Mouse (Mus musculus): ENCODE results near the gene Sgcd. TPM values are rescaled to one million over a fixed set of nuclear protein-coding genes. Genes with fewer than 3 reads are reported as not detected.

The Sgcd gene
- polyA plus RNA-seq, 1 experiment = not detected

GRCm38 (mm10) chr11:47297805-47298340 is 690.9 kb downstream of the Sgcd start:
- Histone ChIP-seq H3K4me1 (ENCODE audit: control insufficient read depth, insufficient read depth, low read length) (no peaks in the 10 kb centered on the region), H3K27ac (ENCODE audit: insufficient read depth, low read depth, low read length) (no peak overlapping the region), H3K4me3 (ENCODE audit: insufficient read depth, low read depth, low read length) (no peak overlapping the region)
- no peak for TF ChIP-seq POLR2A (IDR thresholded peaks at IDR 0.05; ENCODE audit: insufficient read depth, low read depth, low read length)
- no peak for TF ChIP-seq CTCF (IDR thresholded peaks at IDR 0.05; ENCODE audit: insufficient read depth, low read depth, low read length)
- 98% methylated on average over 1 of the region's 1 CpGs for WGBS

GRCm38 (mm10) chr11:47294741-47295140 is 694.0 kb downstream of the Sgcd start:
- no peak overlapping the region for H3K4me3 ChIP-seq (ENCODE audit: insufficient read depth, low read depth, low read length)
- TF ChIP-seq POLR2A (IDR thresholded peaks at IDR 0.05; ENCODE audit: insufficient read depth, low read depth, low read length) = no peak
- no peak for TF ChIP-seq CTCF (IDR thresholded peaks at IDR 0.05; ENCODE audit: insufficient read depth, low read depth, low read length)

DNA sequence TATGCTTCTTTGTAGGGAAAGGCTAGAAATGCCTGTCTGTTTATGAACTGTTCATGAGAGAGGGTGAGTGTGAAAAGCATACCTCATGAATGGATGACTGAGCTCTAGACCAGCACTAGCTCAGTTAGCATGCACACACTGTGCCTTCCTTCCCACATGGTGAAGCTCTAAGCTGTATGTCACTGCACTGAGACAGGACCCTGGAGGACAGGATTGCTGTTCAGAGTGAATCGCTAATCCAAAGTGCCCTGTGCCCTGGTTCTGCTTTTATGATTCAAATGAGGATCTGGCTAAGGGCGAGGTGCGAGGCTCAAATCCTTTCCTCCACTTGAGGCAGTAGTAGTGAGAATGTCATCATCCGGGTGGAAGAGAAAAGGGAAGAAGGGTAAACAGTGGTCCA is 712.2 kb downstream of the Sgcd start:
- WGBS = 54% methylated on average over 4 of the region's 4 CpGs
- Histone ChIP-seq H3K27ac (ENCODE audit: insufficient read depth, low read depth, low read length) (no peak overlapping the region), H3K4me1 (ENCODE audit: control insufficient read depth, insufficient read depth, low read length) (no peaks in the 10 kb centered on the region), H3K4me3 (ENCODE audit: insufficient read depth, low read depth, low read length) (no peak overlapping the region)
- TF ChIP-seq POLR2A (IDR thresholded peaks at IDR 0.05; ENCODE audit: insufficient read depth, low read depth, low read length) (no peak), CTCF (IDR thresholded peaks at IDR 0.05; ENCODE audit: insufficient read depth, low read depth, low read length) (no peak)

More at GRCm38 (mm10) chr11:47294741-47295140, 694.0 kb downstream of the Sgcd start:
- H3K27ac ChIP-seq (ENCODE audit: insufficient read depth, low read depth, low read length) = no peak overlapping the region
- no peaks in the 10 kb centered on the region for H3K4me1 ChIP-seq (ENCODE audit: control insufficient read depth, insufficient read depth, low read length)
- 94% methylated on average over 1 of the region's 1 CpGs for WGBS

DNA sequence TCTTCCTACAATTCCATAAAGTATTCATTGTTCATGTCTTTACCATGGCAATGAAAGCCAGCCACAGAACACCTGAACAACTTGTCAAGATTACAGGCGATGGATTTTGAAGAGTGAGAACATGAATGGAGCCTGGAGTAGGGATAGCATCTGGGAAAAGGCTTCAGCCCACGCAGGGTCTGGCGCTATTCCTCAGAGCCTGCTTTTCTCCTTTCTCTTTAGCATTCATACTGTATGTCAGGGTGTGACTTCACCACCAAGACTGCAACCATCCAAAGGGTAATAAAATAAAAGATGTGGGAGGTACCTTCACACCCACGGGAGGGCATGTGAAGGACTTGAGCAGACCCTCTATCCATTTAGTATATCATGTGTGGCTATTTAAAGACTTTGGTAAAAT is 720.2 kb downstream of the Sgcd start:
- 84% methylated on average over 4 of the region's 4 CpGs for WGBS
- TF ChIP-seq CTCF (IDR thresholded peaks at IDR 0.05; ENCODE audit: insufficient read depth, low read depth, low read length) (no peak), POLR2A (IDR thresholded peaks at IDR 0.05; ENCODE audit: insufficient read depth, low read depth, low read length) (no peak)

DNA sequence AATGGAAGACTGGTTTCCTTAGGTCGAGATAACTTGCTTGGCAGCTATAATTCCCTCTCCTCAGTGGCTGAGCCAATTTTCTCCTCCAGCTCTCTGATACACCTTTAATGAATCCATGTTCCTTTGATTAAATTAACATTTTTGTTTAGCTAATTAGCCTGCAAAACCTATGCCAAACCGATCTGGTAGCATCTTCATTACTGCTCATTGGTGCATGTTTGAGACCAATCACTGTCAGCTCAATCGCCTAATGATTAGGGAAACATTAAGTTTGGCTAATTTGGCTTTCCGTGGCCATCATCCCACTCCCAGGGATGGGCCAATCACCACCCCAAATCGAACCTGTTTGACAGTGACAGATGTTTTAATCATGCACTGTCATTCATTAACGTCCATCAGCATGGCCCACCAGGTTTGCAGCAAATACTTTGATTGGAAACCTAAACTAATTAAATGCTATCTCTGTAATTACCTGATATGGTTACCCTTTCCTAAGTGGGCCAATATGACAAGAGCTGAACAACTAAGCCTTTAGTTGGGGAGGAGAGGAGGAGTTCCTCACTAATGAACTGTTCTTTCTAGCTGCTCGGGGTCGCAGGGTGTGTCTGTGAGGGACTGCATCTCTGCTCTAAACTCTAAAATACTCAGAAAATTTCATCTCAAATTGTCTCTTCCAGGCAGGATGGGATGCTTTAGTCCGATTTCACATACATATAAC is 724.3 kb downstream of the Sgcd start:
- Histone ChIP-seq H3K4me3 (ENCODE audit: insufficient read depth, low read depth, low read length) (no peak overlapping the region), H3K27ac (ENCODE audit: insufficient read depth, low read depth, low read length) (no peak overlapping the region), H3K4me1 (ENCODE audit: control insufficient read depth, insufficient read depth, low read length) (no peaks in the 10 kb centered on the region)
- TF ChIP-seq POLR2A (IDR thresholded peaks at IDR 0.05; ENCODE audit: insufficient read depth, low read depth, low read length) (no peak), CTCF (IDR thresholded peaks at IDR 0.05; ENCODE audit: insufficient read depth, low read depth, low read length) (no peak)
- WGBS = 67% methylated on average over 9 of the region's 9 CpGs

More for the DNA sequence above, 720.2 kb downstream of the Sgcd start:
- H3K4me1 ChIP-seq (ENCODE audit: control insufficient read depth, insufficient read depth, low read length) = no peaks in the 10 kb centered on the region
- H3K27ac ChIP-seq (ENCODE audit: insufficient read depth, low read depth, low read length) = no peak overlapping the region
- no peak overlapping the region for H3K4me3 ChIP-seq (ENCODE audit: insufficient read depth, low read depth, low read length)

DNA sequence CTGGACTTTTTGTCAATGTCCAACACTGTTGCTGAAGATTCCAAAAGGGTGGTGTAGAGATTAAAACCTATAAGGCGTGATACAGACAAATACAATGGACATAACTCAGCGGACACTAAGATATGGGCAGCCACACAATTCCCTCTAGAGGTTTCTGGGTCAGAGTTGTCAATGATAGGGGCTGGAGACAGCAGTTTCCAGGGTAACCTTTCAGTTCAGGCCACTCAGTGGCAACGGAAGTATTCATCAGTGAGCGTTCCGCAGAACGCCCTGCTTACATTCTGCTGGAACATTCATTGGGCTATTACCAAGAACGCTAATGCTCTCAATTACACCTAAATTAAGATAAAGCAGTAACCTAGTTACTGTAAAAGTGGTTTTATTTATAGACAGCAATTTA is 738.5 kb downstream of the Sgcd start:
- peaks cover 2% of the 10 kb centered on the region; the same call in 1 of the 2 replicates for H3K4me1 ChIP-seq (ENCODE audit: control insufficient read depth, insufficient read depth, low read length)
- H3K4me3 ChIP-seq (ENCODE audit: insufficient read depth, low read depth, low read length) = no peak overlapping the region
- 52% methylated on average over 7 of the region's 7 CpGs for WGBS
- no peak for TF ChIP-seq POLR2A (IDR thresholded peaks at IDR 0.05; ENCODE audit: insufficient read depth, low read depth, low read length)
- no peak for TF ChIP-seq CTCF (IDR thresholded peaks at IDR 0.05; ENCODE audit: insufficient read depth, low read depth, low read length)
- no peak overlapping the region for H3K27ac ChIP-seq (ENCODE audit: insufficient read depth, low read depth, low read length)

DNA sequence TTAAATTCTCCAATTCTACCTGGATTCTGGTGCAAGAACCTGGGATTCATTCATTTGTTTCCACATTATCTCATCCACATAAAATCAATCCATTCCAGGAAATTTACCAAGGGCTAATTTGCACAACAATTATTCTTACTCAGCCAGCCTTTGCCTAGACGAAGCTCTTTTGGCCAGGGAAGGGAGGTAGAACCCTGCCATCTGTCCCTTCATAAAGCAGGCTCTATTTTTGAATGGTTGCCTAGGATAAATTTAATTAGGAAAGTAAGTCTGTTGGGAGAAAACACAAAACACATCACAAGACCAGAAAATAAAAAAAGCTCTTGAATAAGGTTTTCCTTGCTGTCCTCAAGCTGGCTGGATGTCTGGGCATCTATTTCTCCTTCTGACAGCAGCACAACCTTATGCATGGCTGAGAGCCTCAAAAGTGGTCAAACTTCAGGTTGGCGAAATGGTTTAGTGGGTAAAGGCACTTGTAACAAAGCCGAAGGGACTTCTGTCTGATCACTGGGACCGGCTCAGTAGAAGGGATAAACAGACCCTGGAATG is 740.4 kb downstream of the Sgcd start:
- TF ChIP-seq CTCF (IDR thresholded peaks at IDR 0.05; ENCODE audit: insufficient read depth, low read depth, low read length) = no peak
- TF ChIP-seq POLR2A (IDR thresholded peaks at IDR 0.05; ENCODE audit: insufficient read depth, low read depth, low read length) = no peak
- H3K4me1 ChIP-seq (ENCODE audit: control insufficient read depth, insufficient read depth, low read length) = peaks cover 2% of the 10 kb centered on the region; the same call in 1 of the 2 replicates
- no peak overlapping the region for H3K27ac ChIP-seq (ENCODE audit: insufficient read depth, low read depth, low read length)
- WGBS = 69% methylated on average over 4 of the region's 4 CpGs
- no peak overlapping the region for H3K4me3 ChIP-seq (ENCODE audit: insufficient read depth, low read depth, low read length)

GRCm38 (mm10) chr11:47247703-47248344 is 740.9 kb downstream of the Sgcd start:
- Histone ChIP-seq H3K27ac (ENCODE audit: insufficient read depth, low read depth, low read length) (no peak overlapping the region), H3K4me3 (ENCODE audit: insufficient read depth, low read depth, low read length) (no peak overlapping the region), H3K4me1 (ENCODE audit: control insufficient read depth, insufficient read depth, low read length) (peaks cover 2% of the 10 kb centered on the region; the same call in 1 of the 2 replicates)
- TF ChIP-seq POLR2A (IDR thresholded peaks at IDR 0.05; ENCODE audit: insufficient read depth, low read depth, low read length) = no peak
- WGBS = 71% methylated on average over 8 of the region's 8 CpGs

GRCm38 (mm10) chr11:47242401-47242800 is 746.4 kb downstream of the Sgcd start:
- WGBS = 89% methylated on average over 1 of the region's 1 CpGs
- TF ChIP-seq CTCF (IDR thresholded peaks at IDR 0.05; ENCODE audit: insufficient read depth, low read depth, low read length) (no peak), POLR2A (IDR thresholded peaks at IDR 0.05; ENCODE audit: insufficient read depth, low read depth, low read length) (no peak)
- no peak overlapping the region for H3K4me3 ChIP-seq (ENCODE audit: insufficient read depth, low read depth, low read length)

More at GRCm38 (mm10) chr11:47242401-47242800, 746.4 kb downstream of the Sgcd start:
- H3K27ac ChIP-seq (ENCODE audit: insufficient read depth, low read depth, low read length) = no peak overlapping the region
- no peaks in the 10 kb centered on the region for H3K4me1 ChIP-seq (ENCODE audit: control insufficient read depth, insufficient read depth, low read length)

All from olfactory bulb, adult 2 months (tissue).